Mouse (Mus musculus) neural tube, embryonic 15.5 days (tissue): ENCODE results near the gene Fryl. TPM values are rescaled to one million over a fixed set of nuclear protein-coding genes. Genes with fewer than 3 reads are reported as not detected.

Experiments used
- ATAC-seq: fragments of 200-750 bp; cut with Nextera tagmentation; 2 replicates; pipeline ENCODE4 v1.8.0; 2017; ENCODE audit warnings: mild to moderate bottlenecking, moderate TSS enrichment, moderate library complexity; ENCODE audit not compliant: low FRiP score
- H3K27ac ChIP-seq: fragments of 300-500 bp; sonication (generic); replicated peaks from 2 replicates; pipeline ENCODE4 v1.5.1; 2015; ENCODE audit warnings: mild to moderate bottlenecking, inconsistent platforms
- H3K27me3 ChIP-seq: fragments of 300-500 bp; sonication (generic); replicated peaks from 2 replicates; pipeline ENCODE4 v1.6.1; 2015; ENCODE audit warnings: inconsistent platforms
- H3K36me3 ChIP-seq: fragments of 300-500 bp; sonication (generic); 2 replicates; pipeline ENCODE4 v1.6.1; 2015; ENCODE audit warnings: inconsistent platforms
- H3K4me1 ChIP-seq: fragments of 300-500 bp; sonication (generic); 2 replicates; pipeline ENCODE4 v1.6.1; 2015; ENCODE audit warnings: inconsistent platforms
- H3K4me2 ChIP-seq: fragments of 300-500 bp; sonication (generic); 2 replicates; pipeline ENCODE4 v1.6.1; 2015; ENCODE audit warnings: inconsistent platforms, mild to moderate bottlenecking, moderate library complexity
- H3K4me3 ChIP-seq: fragments of 300-500 bp; sonication (generic); replicated peaks from 2 replicates; pipeline ENCODE4 v1.5.1; 2015; ENCODE audit warnings: mild to moderate bottlenecking, inconsistent platforms
- H3K9ac ChIP-seq: fragments of 300-500 bp; sonication (generic); replicated peaks from 2 replicates; pipeline ENCODE4 v1.6.1; 2015; ENCODE audit warnings: mild to moderate bottlenecking, inconsistent platforms
- H3K9me3 ChIP-seq: fragments of 300-500 bp; sonication (generic); replicated peaks from 2 replicates; pipeline ENCODE4 v1.6.1; 2016; ENCODE audit warnings: inconsistent platforms
- WGBS: fragments of 180-500 bp; shearing (Covaris S2); methylation state at CpG from one replicate; pipeline ENCODE4 v1.1.7; 2015; ENCODE audit warnings: mixed read lengths; 5-methylcytosine and 5-hydroxymethylcytosine counted together
- polyA plus RNA-seq: library from polyadenylated mRNA; unstranded; fragments of >200 nt; fragmentation: Nextera tagmentation; extraction: Ambion mirVana; gene quantifications from 2 replicates; pipeline ENCODE4 v1.2.1, GENCODE M21; 2015

Fryl gene
- polyA plus RNA-seq, 1 experiment from 2014 or later: 37.8 TPM

DNA sequence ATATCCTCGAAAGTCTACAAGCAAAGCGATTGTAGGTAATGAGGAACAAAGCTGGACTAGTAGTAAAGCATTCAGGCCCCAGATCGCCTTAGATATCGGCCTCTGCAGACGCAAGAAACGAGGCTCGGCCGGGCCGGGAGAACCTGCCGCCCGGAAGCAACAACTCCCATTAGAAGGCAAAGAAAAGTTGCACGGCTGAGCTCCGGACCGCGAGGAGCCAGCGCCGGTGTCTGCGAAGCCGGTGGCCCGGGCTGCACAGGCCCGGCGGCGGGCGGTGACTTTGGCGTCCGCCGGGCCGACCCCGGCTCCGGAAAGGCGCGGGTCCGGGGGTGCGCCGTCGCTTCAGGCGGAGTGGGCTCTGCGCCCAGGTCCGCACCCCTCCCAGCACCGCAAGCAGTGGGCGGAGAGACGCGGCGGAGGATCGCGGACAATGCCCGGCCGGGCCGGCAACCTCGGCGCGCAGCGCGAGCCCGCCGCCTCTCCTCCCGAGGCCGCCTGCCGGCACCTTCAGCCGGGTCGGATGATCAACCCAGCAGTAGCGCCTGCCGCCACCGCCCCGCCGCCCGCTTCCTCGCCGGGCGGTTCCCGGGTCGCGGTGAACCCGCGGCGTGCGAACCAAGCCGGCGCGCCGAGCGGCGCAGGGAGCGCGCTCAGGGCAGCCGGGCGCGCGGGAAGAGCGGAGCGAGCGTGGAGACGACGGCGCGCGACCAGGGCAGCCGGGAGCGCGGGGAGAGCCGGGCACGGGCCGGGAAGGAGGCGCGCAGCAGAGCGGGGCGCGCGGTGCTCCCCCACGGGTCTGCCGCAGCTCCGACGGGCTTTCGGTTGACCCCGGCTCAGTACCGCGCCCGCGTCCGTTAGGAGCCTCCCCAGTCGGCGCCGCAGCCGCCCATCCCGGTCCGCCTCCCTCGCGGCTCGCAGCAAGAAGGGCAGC is 833 bp downstream of the Fryl start:
- peaks cover 27% of the 10 kb centered on the region for H3K4me1 ChIP-seq
- peak overlapping the region; percentile 97 for H3K27ac ChIP-seq
- H3K36me3 ChIP-seq: no peaks in the 10 kb centered on the region
- peak overlapping the region; percentile 98 for H3K9ac ChIP-seq
- peak; percentile 86 for ATAC-seq
- peak overlapping the region; percentile 95 for H3K4me3 ChIP-seq
- H3K27me3 ChIP-seq: no peaks in the 10 kb centered on the region
- peak overlapping the region; percentile 62 for H3K4me2 ChIP-seq
- H3K9me3 ChIP-seq: no peaks in the 10 kb centered on the region
- WGBS: under 1% methylated on average over 98 of the region's 129 CpGs

DNA sequence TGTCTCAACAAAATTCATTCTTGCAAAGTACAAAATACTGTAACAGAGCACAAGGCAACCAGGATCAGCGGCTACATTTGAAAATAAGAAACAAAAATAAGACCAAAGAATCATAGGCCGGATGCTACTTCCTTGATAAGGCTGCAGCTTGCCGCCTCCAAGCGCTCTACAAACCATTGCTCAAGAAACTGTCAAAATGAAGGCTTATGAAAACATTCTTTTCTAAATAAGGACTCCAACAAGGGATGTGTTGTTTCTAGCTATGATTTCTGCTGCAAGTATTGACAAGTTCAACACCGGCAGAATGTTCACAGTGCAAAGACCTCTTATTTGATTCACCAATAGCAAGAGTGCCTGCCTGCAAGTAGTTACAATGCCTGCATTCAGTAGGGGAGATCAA is 1.8 kb downstream of the Fryl start:
- ATAC-seq: no peak
- Histone ChIP-seq H3K4me3 (peak overlapping the region; percentile 95), H3K9me3 (no peaks in the 10 kb centered on the region), H3K4me2 (peak overlapping the region; percentile 62), H3K27ac (no peak overlapping the region), H3K4me1 (peaks cover 27% of the 10 kb centered on the region), H3K9ac (peak overlapping the region; percentile 98), H3K36me3 (no peaks in the 10 kb centered on the region), H3K27me3 (no peaks in the 10 kb centered on the region)
- WGBS: 41% methylated on average over 5 of the region's 5 CpGs

GRCm38 (mm10) chr5:73252739-73253138 is 3.7 kb downstream of the Fryl start:
- no peak for ATAC-seq
- Histone ChIP-seq H3K36me3 (no peaks in the 10 kb centered on the region), H3K4me2 (no peak overlapping the region), H3K27me3 (no peaks in the 10 kb centered on the region), H3K27ac (no peak overlapping the region), H3K4me1 (peaks cover 37% of the 10 kb centered on the region), H3K9ac (no peak overlapping the region), H3K9me3 (no peaks in the 10 kb centered on the region), H3K4me3 (no peak overlapping the region)

GRCm38 (mm10) chr5:73249341-73249740 is 7.1 kb downstream of the Fryl start:
- no peak overlapping the region for H3K4me3 ChIP-seq
- no peaks in the 10 kb centered on the region for H3K36me3 ChIP-seq
- H3K9me3 ChIP-seq: no peaks in the 10 kb centered on the region
- H3K27me3 ChIP-seq: no peaks in the 10 kb centered on the region
- WGBS: 95% methylated on average over 4 of the region's 4 CpGs
- no peak for ATAC-seq
- H3K27ac ChIP-seq: no peak overlapping the region
- no peak overlapping the region for H3K9ac ChIP-seq
- H3K4me2 ChIP-seq: no peak overlapping the region
- H3K4me1 ChIP-seq: peaks cover 34% of the 10 kb centered on the region

DNA sequence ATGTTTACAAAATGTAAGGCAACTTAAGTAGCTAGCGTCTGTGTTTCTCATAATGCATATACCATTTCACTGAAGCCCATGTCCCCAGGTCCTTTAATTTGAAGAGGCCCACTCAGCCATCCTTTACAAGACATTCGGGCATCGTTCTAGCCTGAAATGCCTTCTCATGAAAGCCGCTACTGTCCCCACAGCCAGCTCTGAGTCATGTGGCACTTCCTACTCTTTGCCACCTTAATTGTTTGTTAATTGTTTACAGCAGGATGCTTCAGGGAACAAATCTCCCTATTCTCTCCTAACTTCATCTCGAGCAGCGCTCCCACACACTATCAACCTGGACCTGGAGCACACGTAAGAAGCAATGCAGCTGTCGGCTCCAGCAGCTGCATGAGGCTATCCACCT is 8.2 kb downstream of the Fryl start:
- no peak overlapping the region for H3K9ac ChIP-seq
- ATAC-seq: 0 out of 2 replicates have a peak, but pooled peaks have one; percentile 20

DNA sequence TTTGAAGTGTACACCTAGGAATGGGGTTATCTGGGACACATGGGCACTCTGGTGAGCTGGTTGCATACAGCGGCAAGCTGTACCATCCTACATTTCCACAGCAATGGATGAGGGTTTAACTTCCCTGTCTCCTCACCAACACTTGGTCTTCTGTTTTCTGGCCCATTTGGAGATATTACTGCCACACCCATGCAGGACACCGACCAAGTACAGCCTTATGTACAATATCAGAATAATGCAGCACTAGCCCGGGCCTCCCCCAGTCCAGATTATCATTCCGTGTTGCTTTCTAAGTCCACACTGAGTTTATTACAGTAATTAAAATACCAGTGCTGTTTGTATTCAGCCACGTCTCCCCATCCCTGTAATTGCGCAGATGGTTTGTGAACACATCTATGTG is 10.0 kb downstream of the Fryl start:
- 70% methylated on average over 6 of the region's 6 CpGs for WGBS
- H3K9me3 ChIP-seq: no peaks in the 10 kb centered on the region
- H3K4me1 ChIP-seq: peaks cover 41% of the 10 kb centered on the region
- ATAC-seq: no peak
- no peaks in the 10 kb centered on the region for H3K36me3 ChIP-seq
- H3K27me3 ChIP-seq: no peaks in the 10 kb centered on the region
- H3K9ac ChIP-seq: no peak overlapping the region
- H3K4me3 ChIP-seq: no peak overlapping the region
- H3K27ac ChIP-seq: no peak overlapping the region
- H3K4me2 ChIP-seq: no peak overlapping the region

More for the DNA sequence above, 8.2 kb downstream of the Fryl start:
- H3K9me3 ChIP-seq: no peaks in the 10 kb centered on the region
- peaks cover 30% of the 10 kb centered on the region for H3K4me1 ChIP-seq
- no peak overlapping the region for H3K4me2 ChIP-seq
- no peak overlapping the region for H3K4me3 ChIP-seq
- no peak overlapping the region for H3K27ac ChIP-seq
- WGBS: 40% methylated on average over 8 of the region's 8 CpGs
- no peaks in the 10 kb centered on the region for H3K27me3 ChIP-seq
- no peaks in the 10 kb centered on the region for H3K36me3 ChIP-seq

DNA sequence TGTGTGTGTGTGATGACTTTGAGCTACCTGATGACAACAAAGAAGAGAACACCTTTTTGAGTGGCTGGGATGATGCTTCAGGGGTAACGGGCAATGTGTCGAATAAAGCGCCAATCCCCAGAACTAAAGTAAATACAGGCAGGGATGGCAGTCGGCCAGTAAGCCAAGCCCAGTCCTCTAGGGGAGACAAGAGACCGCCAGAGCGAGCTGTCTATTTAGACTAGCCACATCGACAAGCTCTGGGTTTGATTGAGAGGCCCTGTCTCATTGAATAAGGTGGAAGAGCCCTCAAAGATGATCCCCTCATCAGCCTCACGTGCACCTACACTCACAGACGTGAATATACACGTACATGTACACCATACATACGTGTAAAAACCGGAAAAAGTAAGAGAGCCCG is 12.0 kb downstream of the Fryl start:
- no peak overlapping the region for H3K27ac ChIP-seq
- no peak overlapping the region for H3K9ac ChIP-seq
- 61% methylated on average over 13 of the region's 13 CpGs for WGBS
- no peaks in the 10 kb centered on the region for H3K9me3 ChIP-seq
- ATAC-seq: no peak
- H3K27me3 ChIP-seq: no peaks in the 10 kb centered on the region
- peaks cover 45% of the 10 kb centered on the region for H3K4me1 ChIP-seq
- H3K4me2 ChIP-seq: peak overlapping the region; percentile 15
- no peak overlapping the region for H3K4me3 ChIP-seq
- no peaks in the 10 kb centered on the region for H3K36me3 ChIP-seq

DNA sequence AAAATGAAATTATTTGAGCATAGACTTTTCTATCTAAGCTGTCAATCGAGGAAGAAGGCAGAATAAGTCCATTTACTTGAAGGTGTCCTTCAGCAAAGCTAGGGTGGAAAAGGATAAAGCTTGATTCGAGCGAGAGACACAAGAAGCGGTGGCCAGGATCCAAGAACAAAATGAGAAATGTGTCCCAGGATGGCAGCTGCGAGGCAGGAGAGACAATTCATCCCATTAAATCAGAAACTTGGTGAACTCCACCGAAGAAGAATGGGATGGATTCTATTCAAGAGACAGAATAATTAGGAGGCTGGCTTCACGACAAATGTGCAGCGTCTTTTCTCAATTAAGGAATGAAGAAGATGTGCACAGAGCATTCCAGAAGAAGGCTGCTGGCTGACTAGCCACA is 14.5 kb downstream of the Fryl start:
- ATAC-seq: no peak
- H3K9me3 ChIP-seq: no peaks in the 10 kb centered on the region
- H3K4me1 ChIP-seq: peaks cover 39% of the 10 kb centered on the region

GRCm38 (mm10) chr5:73241332-73241731 is 15.1 kb downstream of the Fryl start:
- Histone ChIP-seq H3K4me1 (peaks cover 36% of the 10 kb centered on the region), H3K4me3 (no peak overlapping the region)
- WGBS: 67% methylated on average over 10 of the region's 10 CpGs

More for the DNA sequence above, 14.5 kb downstream of the Fryl start:
- H3K36me3 ChIP-seq: no peaks in the 10 kb centered on the region
- H3K27me3 ChIP-seq: no peaks in the 10 kb centered on the region
- no peak overlapping the region for H3K27ac ChIP-seq
- 25% methylated on average over 8 of the region's 8 CpGs for WGBS
- H3K4me2 ChIP-seq: no peak overlapping the region
- no peak overlapping the region for H3K4me3 ChIP-seq
- H3K9ac ChIP-seq: no peak overlapping the region

GRCm38 (mm10) chr5:73240391-73240790 is 16.0 kb downstream of the Fryl start:
- no peak for ATAC-seq
- Histone ChIP-seq H3K9ac (no peak overlapping the region), H3K27me3 (no peaks in the 10 kb centered on the region), H3K36me3 (no peaks in the 10 kb centered on the region), H3K4me2 (no peak overlapping the region), H3K4me3 (no peak overlapping the region), H3K4me1 (peaks cover 37% of the 10 kb centered on the region), H3K9me3 (no peaks in the 10 kb centered on the region), H3K27ac (no peak overlapping the region)
- 89% methylated on average over 6 of the region's 6 CpGs for WGBS

More at GRCm38 (mm10) chr5:73241332-73241731, 15.1 kb downstream of the Fryl start:
- Histone ChIP-seq H3K36me3 (no peaks in the 10 kb centered on the region), H3K9ac (no peak overlapping the region), H3K27ac (no peak overlapping the region), H3K9me3 (no peaks in the 10 kb centered on the region), H3K4me2 (no peak overlapping the region), H3K27me3 (no peaks in the 10 kb centered on the region)
- ATAC-seq: no peak

DNA sequence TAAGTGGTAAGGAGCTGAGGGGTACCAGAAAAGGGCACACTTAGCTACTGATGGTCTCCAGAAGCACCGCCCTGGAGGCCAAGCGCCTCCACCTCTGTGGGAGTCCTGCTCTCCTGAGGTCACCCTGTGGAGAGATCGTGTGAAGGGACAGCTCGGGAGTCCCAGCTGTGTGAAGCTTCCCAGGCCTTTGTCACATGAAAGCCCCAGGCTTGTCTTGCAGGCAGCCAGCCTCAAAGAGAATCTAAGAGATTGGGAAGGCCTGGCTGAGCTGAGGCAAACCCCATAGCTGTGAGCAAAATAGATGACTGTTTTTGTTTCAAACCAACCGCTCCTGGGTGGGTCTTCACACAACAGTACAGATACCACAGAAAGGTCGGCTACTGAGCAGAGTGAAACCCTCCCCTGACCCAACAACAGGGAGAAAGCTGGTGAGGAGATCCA is 19.5 kb downstream of the Fryl start:
- Histone ChIP-seq H3K9ac (no peak overlapping the region), H3K27ac (no peak overlapping the region), H3K27me3 (no peaks in the 10 kb centered on the region), H3K36me3 (no peaks in the 10 kb centered on the region), H3K4me2 (no peak overlapping the region), H3K4me1 (peaks cover 46% of the 10 kb centered on the region), H3K9me3 (no peaks in the 10 kb centered on the region), H3K4me3 (no peak overlapping the region)
- 14% methylated on average over 6 of the region's 6 CpGs for WGBS
- no peak for ATAC-seq

DNA sequence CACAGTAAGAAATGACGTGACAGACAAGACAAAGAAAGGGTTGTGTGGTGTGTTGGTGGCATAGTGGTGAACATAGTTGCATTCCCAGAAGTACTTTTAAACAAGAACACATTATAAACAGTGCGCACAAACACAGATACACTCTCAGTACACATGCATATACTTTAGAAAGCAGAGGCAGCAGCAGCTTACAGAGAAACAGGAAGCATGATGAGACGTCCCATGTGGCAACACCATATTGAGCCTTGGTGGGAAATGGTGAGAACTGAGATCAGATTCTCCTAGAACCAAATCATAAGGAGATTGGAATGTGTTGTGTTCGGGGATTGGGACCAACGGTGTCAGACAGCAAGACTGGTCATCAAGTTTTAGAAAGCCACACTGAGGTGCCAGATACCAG is 21.2 kb downstream of the Fryl start:
- 0 out of 2 replicates have a peak overlapping the region, but pooled peaks have one; percentile 2 for H3K4me2 ChIP-seq
- H3K27me3 ChIP-seq: no peaks in the 10 kb centered on the region
- no peak overlapping the region for H3K9ac ChIP-seq
- no peak overlapping the region for H3K27ac ChIP-seq
- 67% methylated on average over 5 of the region's 5 CpGs for WGBS
- ATAC-seq: no peak
- peaks cover 50% of the 10 kb centered on the region for H3K4me1 ChIP-seq
- H3K4me3 ChIP-seq: no peak overlapping the region
- no peaks in the 10 kb centered on the region for H3K36me3 ChIP-seq
- no peaks in the 10 kb centered on the region for H3K9me3 ChIP-seq
